Mouse (Mus musculus) C2C12 (cell line): Measurements from ENCODE around the gene Dapp1. TPM values are rescaled to one million over a fixed set of nuclear protein-coding genes. Genes with fewer than 3 reads are reported as not detected.

Experiments used
- H3K27me3 ChIP-seq: one replicate; pipeline ENCODE4 v1.6.1; 2011; ENCODE audit not compliant: control insufficient read depth, insufficient read depth, insufficient read length
- H3K36me3 ChIP-seq: one replicate; pipeline ENCODE4 v1.6.1; 2011; ENCODE audit not compliant: control insufficient read depth, insufficient read depth
- H3K4me3 ChIP-seq: one replicate; pipeline ENCODE4 v1.5.1; 2011; ENCODE audit warnings: mild to moderate bottlenecking, control low read depth; ENCODE audit not compliant: poor library complexity, insufficient read depth, severe bottlenecking
- H3K79me2 ChIP-seq: one replicate; pipeline ENCODE4 v1.6.1; 2011; ENCODE audit not compliant: control insufficient read depth, insufficient read depth
- H3K79me3 ChIP-seq: one replicate; pipeline ENCODE4 v1.6.1; 2011; ENCODE audit warnings: low read depth, control low read depth
- H3ac ChIP-seq: one replicate; pipeline ENCODE3; 2011; ENCODE audit warnings: low read depth; ENCODE audit not compliant: control insufficient read depth, insufficient read length
- CEBPB ChIP-seq: IDR thresholded peaks from one replicate; pipeline ENCODE4 v1.6.1; 2011; ENCODE audit warnings: low read depth, mild to moderate bottlenecking, control low read depth, moderate library complexity
- CTCF ChIP-seq: IDR thresholded peaks from one replicate; pipeline ENCODE4 v1.5.1; 2011; ENCODE audit not compliant: control insufficient read depth, insufficient read depth, insufficient read length
- FOSL1 ChIP-seq: IDR thresholded peaks from one replicate; pipeline ENCODE4 v1.8.0; 2011; ENCODE audit warnings: mild to moderate bottlenecking, low read length; ENCODE audit not compliant: poor library complexity, insufficient read depth, severe bottlenecking
- MAX ChIP-seq: IDR thresholded peaks from one replicate; pipeline ENCODE4 v1.6.1; 2011; ENCODE audit warnings: mild to moderate bottlenecking, control low read depth
- MYOD1 ChIP-seq: IDR thresholded peaks from one replicate; pipeline ENCODE4 v1.6.1; 2011; ENCODE audit warnings: low read depth; ENCODE audit not compliant: control insufficient read depth, insufficient read length
- MYOG ChIP-seq: IDR thresholded peaks from one replicate; pipeline ENCODE4 v1.6.1; 2011; ENCODE audit not compliant: control insufficient read depth, insufficient read length; ENCODE audit errors: extremely low read depth
- USF1 ChIP-seq: IDR thresholded peaks from one replicate; pipeline ENCODE4 v1.6.1; 2011; ENCODE audit warnings: low read depth, mild to moderate bottlenecking, control low read depth, moderate library complexity
- polyA plus RNA-seq: library from polyadenylated mRNA; unstranded; fragments of >200 nt; fragmentation: generic; extraction: Trizol; gene quantifications from one replicate; pipeline ENCODE4 v1.2.1, GENCODE M21; 2012; ENCODE audit warnings: missing spikeins

The Dapp1 gene
- polyA plus RNA-seq, 1 experiment, result 0.15 TPM

GRCm38 (mm10) chr3:137942098-137942622 lies 39.2 kb downstream of the Dapp1 start:
- no peaks in the 10 kb centered on the region for H3K79me2 ChIP-seq
- H3ac ChIP-seq, result no peak overlapping the region
- no peak overlapping the region for H3K4me3 ChIP-seq
- no peaks in the 10 kb centered on the region for H3K36me3 ChIP-seq
- no peaks in the 10 kb centered on the region for H3K27me3 ChIP-seq
- H3K79me3 ChIP-seq, result no peaks in the 10 kb centered on the region
- TF ChIP-seq USF1 (no peak), FOSL1 (no peak), MYOD1 (no peak), CTCF (no peak), MAX (no peak), CEBPB (no peak), MYOG (no peak)

- Histone ChIP-seq H3K79me2 (no peaks in the 10 kb centered on the region), H3K27me3 (no peaks in the 10 kb centered on the region), H3K79me3 (no peaks in the 10 kb centered on the region), H3ac (no peak overlapping the region), H3K4me3 (no peak overlapping the region), H3K36me3 (no peaks in the 10 kb centered on the region)
- TF ChIP-seq MYOG, result no peak
- TF ChIP-seq FOSL1, result no peak
- TF ChIP-seq USF1, result no peak
- TF ChIP-seq CTCF, result no peak
These were observed 39.8 kb downstream of the Dapp1 start for GRCm38 (mm10) chr3:137941555-137941954.

- Histone ChIP-seq H3K4me3 (no peak overlapping the region), H3K79me2 (no peaks in the 10 kb centered on the region), H3K36me3 (no peaks in the 10 kb centered on the region), H3ac (no peak overlapping the region), H3K27me3 (no peaks in the 10 kb centered on the region), H3K79me3 (no peaks in the 10 kb centered on the region)
- TF ChIP-seq CTCF (no peak), FOSL1 (no peak), USF1 (no peak), CEBPB (no peak)
These were observed 40.6 kb downstream of the Dapp1 start for GRCm38 (mm10) chr3:137940757-137941156.

- no peak overlapping the region for H3K4me3 ChIP-seq
- H3K36me3 ChIP-seq, result no peaks in the 10 kb centered on the region
- no peak for TF ChIP-seq MYOG
- no peak for TF ChIP-seq FOSL1
- no peaks in the 10 kb centered on the region for H3K79me2 ChIP-seq
- no peaks in the 10 kb centered on the region for H3K27me3 ChIP-seq
- no peaks in the 10 kb centered on the region for H3K79me3 ChIP-seq
- H3ac ChIP-seq, result no peak overlapping the region
These were observed 42.7 kb downstream of the Dapp1 start for GRCm38 (mm10) chr3:137938608-137939007.

- TF ChIP-seq MYOG (no peak), MYOD1 (no peak), CEBPB (no peak), FOSL1 (no peak), MAX (no peak), USF1 (no peak), CTCF (no peak)
- H3K27me3 ChIP-seq, result no peaks in the 10 kb centered on the region
- H3K4me3 ChIP-seq, result no peak overlapping the region
- no peak overlapping the region for H3ac ChIP-seq
- H3K79me3 ChIP-seq, result no peaks in the 10 kb centered on the region
- H3K79me2 ChIP-seq, result no peaks in the 10 kb centered on the region
- no peaks in the 10 kb centered on the region for H3K36me3 ChIP-seq
These were observed 44.8 kb downstream of the Dapp1 start for GRCm38 (mm10) chr3:137936541-137936940.

GRCm38 (mm10) chr3:137935570-137936525 lies 45.5 kb downstream of the Dapp1 start:
- Histone ChIP-seq H3K4me3 (no peak overlapping the region), H3K27me3 (no peaks in the 10 kb centered on the region), H3K36me3 (no peaks in the 10 kb centered on the region), H3ac (no peak overlapping the region), H3K79me3 (no peaks in the 10 kb centered on the region), H3K79me2 (no peaks in the 10 kb centered on the region)
- TF ChIP-seq MAX (no peak), CEBPB (no peak), MYOD1 (no peak)
